Mouse (Mus musculus) liver (tissue): ENCODE measurements around the gene Cxcl14.

Experiments used
- DNase-seq: peaks from one replicate; pipeline ENCODE4 v3.0.0-alpha.2; 2020; ENCODE audit warnings: mixed read lengths

Cxcl14 gene

DNA sequence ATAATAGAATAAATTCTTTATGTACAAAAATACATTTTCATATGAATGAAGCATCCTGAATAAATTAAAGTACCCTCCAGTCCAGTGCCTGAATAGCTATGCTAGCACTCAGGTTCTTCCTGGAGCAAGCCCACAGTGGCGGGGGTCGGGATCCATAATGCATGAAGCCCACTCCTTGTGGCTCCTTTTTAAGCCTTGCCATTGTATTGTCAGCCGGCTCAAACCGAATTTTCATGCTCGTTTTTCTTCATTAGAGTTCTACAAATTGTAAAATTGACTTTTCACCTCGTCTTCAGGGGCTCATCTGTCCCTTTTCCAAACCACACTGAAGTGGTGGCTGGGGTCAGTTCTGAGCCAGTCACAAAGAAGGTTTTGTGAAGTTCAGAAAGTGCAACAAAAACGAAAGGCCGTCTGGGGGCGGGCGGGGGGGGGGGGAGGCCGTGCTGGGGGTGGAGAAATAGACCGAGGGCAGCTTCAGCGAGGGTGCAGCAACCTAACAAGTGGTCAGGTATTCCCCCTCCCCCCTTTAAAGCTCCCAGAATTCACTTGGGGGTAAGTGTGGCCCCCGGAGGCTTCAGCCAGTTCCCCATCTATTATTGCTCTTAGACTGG is 45.7 kb downstream of the Cxcl14 start:
- DNase-seq: no peak

DNA sequence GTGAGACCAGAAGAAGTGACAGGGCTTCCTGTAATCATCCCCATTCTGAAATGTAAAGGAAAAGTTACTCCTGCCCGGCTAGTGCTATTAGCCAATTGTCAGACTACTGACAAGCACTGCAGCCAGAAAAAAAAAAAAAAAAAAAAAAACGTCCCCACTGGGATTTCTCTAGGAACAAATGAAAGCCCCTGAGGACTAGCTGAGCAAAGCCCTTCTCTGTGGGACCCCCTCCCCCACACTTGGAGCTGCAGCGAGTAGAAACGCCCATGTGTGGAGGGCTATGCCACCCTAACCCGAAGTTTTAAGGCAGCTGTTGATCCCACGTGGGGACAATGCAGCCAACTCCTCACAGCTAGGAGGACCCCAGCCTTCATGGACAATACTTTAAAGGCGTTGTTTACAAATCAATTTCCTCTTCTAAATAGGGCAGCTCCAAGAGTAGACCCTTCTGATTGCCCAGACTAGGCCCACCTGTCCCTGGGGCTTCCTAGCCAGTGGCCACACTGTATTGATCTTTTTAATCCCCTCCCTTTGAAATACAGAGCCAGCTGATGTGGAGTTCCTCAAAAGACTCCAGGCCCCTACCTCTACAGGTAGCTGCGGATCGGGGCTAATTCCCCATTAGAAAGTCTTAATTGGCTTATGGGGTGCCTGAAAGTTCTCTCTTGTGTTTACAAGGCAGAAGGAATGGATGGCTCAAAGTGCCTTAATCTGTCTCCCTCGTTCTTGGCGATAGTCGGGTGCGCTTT is 46.6 kb downstream of the Cxcl14 start:
- no peak for DNase-seq

DNA sequence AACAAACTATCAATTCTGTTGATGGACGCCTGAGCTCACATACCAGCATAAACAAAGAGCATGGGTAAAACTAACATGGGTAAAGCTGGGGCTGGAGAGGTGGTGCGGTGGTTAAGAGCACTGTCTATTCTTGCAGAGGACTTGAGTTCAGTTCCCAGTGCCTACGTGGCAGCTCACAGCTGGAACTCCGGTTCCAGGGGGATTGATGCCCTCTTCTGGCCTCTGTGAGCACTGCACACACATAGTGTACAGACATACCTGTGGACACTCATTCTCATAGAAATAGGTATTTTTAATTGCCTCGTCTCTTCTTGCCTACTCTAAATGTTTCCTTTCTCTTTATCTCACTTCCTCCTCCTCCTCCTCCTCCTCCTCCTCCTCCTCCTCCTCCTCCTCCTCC is 53.2 kb downstream of the Cxcl14 start:
- no peak for DNase-seq

DNA sequence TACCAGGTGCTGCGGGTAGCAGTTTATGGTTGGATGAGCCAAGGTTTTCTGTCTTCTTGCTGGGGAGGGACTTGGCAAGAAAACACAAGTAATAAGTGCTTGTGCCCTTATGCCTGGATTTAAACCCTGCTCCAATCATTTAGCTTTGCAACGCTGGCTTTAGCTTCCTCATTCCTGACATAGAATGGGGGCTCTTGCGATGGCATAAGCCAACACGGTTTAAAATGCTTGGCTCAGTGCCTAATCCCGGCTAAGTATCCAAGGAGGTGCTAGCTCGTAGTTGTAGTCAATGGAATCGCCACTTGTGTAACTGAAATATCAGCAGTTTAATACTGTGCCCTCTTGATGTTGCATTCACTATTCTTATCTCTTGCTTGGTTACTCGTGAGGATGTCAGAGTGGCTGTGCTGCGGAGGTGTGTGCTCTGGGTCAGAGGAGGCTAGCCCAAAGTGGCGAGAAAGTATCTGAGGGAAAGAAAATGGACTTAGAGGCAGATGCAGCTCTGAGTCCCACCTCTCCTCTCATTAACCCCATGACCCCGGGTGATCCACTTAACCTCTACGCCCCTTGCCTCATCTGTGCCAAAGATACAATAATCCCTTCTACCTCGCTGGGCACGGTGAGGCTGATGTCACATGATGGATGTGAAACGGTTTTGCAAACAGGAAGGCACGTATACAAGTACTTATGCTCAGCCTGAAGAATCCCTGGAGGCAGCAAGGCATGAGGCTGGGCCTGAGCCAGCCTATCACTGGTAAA is 56.2 kb downstream of the Cxcl14 start:
- no peak for DNase-seq
